Mouse (Mus musculus) retina, postnatal 1 day (tissue): ENCODE results near the gene Gm49391.
"Not testable (repeated sequence)": the region's sequence is repeated elsewhere in the genome, so short reads cannot be mapped to it uniquely, and the experiment has no call there.

Experiments
- DNase-seq: peaks from one replicate; pipeline ENCODE4 v3.0.0-alpha.2; 2012

Gene Gm49391

GRCm38 (mm10) chr13:60936500-60936901 is at the start of gene Gm49391, which contains the start of gene Ctla2a:
TSS of gene Gm49391 (minus strand) at chr13:60936571.
TSS of gene Ctla2a (minus strand) at chr13:60936625.
- no peak for DNase-seq

- DNase-seq, result not testable (repeated sequence)
These were observed 35.9 kb upstream of the Gm49391 start for GRCm38 (mm10) chr13:60972319-60972718.

- DNase-seq, result not testable (repeated sequence)
These were observed 27.6 kb upstream of the Gm49391 start for GRCm38 (mm10) chr13:60963985-60964384.

- no peak for DNase-seq
These were observed 25.3 kb upstream of the Gm49391 start for GRCm38 (mm10) chr13:60961706-60962105.

GRCm38 (mm10) chr13:60941884-60942283 is 5.5 kb upstream of the Gm49391 start, which contains the start of gene Tpbpa:
TSS of gene Tpbpa (minus strand) at chr13:60941984.
- DNase-seq, result not testable (repeated sequence)

- not testable (repeated sequence) for DNase-seq
These were observed 881 bp downstream of the Gm49391 start, which contains the start of gene Gm49393 for GRCm38 (mm10) chr13:60935490-60935889. TSS of gene Gm49393 (minus strand) at chr13:60935590.

- DNase-seq, result not testable (repeated sequence)
These were observed 31.6 kb downstream of the Gm49391 start, which contains the start of gene Tpbpb for GRCm38 (mm10) chr13:60904780-60905179. TSS of gene Tpbpb (minus strand) at chr13:60904880.

- no peak for DNase-seq
These were observed 39.0 kb downstream of the Gm49391 start, which contains the start of gene Ctla2b for GRCm38 (mm10) chr13:60897328-60897727. TSS of gene Ctla2b (minus strand) at chr13:60897447.

GRCm38 (mm10) chr13:60896794-60897193 is 39.6 kb downstream of the Gm49391 start, which contains the start of gene Gm49392:
TSS of gene Gm49392 (minus strand) at chr13:60896894.
- DNase-seq, result not testable (repeated sequence)

GRCm38 (mm10) chr13:60895406-60896160 is 40.8 kb downstream of the Gm49391 start:
- DNase-seq, result no peak

- DNase-seq, result no peak
These were observed 44.1 kb downstream of the Gm49391 start for GRCm38 (mm10) chr13:60892301-60892700.

GRCm38 (mm10) chr13:60864281-60864680 is 72.1 kb downstream of the Gm49391 start, which contains the start of gene 4930486L24Rik:
TSS of gene 4930486L24Rik (minus strand) at chr13:60864475.
- DNase-seq, result no peak

GRCm38 (mm10) chr13:60848241-60849120 is 87.9 kb downstream of the Gm49391 start:
- no peak for DNase-seq
